Mouse (Mus musculus) liver, embryonic 14.5 days (tissue): ENCODE results near the gene Pcyox1.

ENCODE experiments used
- CTCF ChIP-seq: IDR thresholded peaks from 2 replicates; pipeline ENCODE4 v1.5.1; 2016; ENCODE audit warnings: antibody characterized with exemption, low read depth, control low read depth
- EP300 ChIP-seq: IDR thresholded peaks from 2 replicates; pipeline ENCODE4 v1.6.1; 2016; ENCODE audit warnings: antibody characterized with exemption, low read depth

GRCm38 (mm10) chr6:86387313-86387712 lies 9.6 kb downstream of the Pcyox1 start:
- TF ChIP-seq CTCF = no peak
- no peak for TF ChIP-seq EP300
